Mouse (Mus musculus) urinary bladder, adult 2 months (tissue): ENCODE data around the gene Gm40460. TPM values are rescaled to one million over a fixed set of nuclear protein-coding genes. Genes with fewer than 3 reads are reported as not detected.
A peak's percentile ranks its signal among the peaks of the same experiment; 100 is the strongest.
"Not testable (repeated sequence)": the region's sequence is repeated elsewhere in the genome, so short reads cannot be mapped to it uniquely, and the experiment has no call there.

Experiments
- DNase-seq: peaks from one replicate; pipeline ENCODE4 v3.0.0; 2022; ENCODE audit warnings: low spot score
- polyA plus RNA-seq: library from polyadenylated mRNA; depleted of rRNA; stranded (reverse); fragments of >200 nt; gene quantifications from 2 replicates; pipeline ENCODE4 v1.2.3, GENCODE M21; 2012; rRNA removed

The Gm40460 gene
- polyA plus RNA-seq = not detected in 2 replicates

- DNase-seq = no peak
Measured at GRCm38 (mm10) chr7:142240978-142241377, at the start of gene Gm40460. Gene Gm40460, minus strand, starts transcription at chr7:142241078.

- DNase-seq = not testable (repeated sequence)
Measured at GRCm38 (mm10) chr7:142285910-142286612, 45.2 kb upstream of the Gm40460 start.

- DNase-seq = peak; percentile 21
Measured at GRCm38 (mm10) chr7:142285130-142285835, 44.4 kb upstream of the Gm40460 start.

GRCm38 (mm10) chr7:142284615-142285080 is 43.8 kb upstream of the Gm40460 start:
- DNase-seq = peak; percentile 77

GRCm38 (mm10) chr7:142284023-142284591 is 43.2 kb upstream of the Gm40460 start:
- peak; percentile 46 for DNase-seq

- not testable (repeated sequence) for DNase-seq
Measured at GRCm38 (mm10) chr7:142282847-142283246, 42.0 kb upstream of the Gm40460 start.

- not testable (repeated sequence) for DNase-seq
Measured at GRCm38 (mm10) chr7:142279291-142279690, 38.4 kb upstream of the Gm40460 start.

- DNase-seq = peak; percentile 38
Measured at GRCm38 (mm10) chr7:142278183-142278582, 37.3 kb upstream of the Gm40460 start.

GRCm38 (mm10) chr7:142274263-142274662 is 33.4 kb upstream of the Gm40460 start, which contains the start of gene Gm4559:
Gene Gm4559, minus strand, starts transcription at chr7:142274363.
- not testable (repeated sequence) for DNase-seq

- DNase-seq = not testable (repeated sequence)
Measured at GRCm38 (mm10) chr7:142258254-142258653, 17.4 kb upstream of the Gm40460 start, which contains the start of gene Gm2431. Gene Gm2431, minus strand, starts transcription at chr7:142258354.

GRCm38 (mm10) chr7:142255517-142255916 is 14.6 kb upstream of the Gm40460 start:
- DNase-seq = no peak

- DNase-seq = no peak
Measured at GRCm38 (mm10) chr7:142249824-142250223, 8.9 kb upstream of the Gm40460 start.

- DNase-seq = no peak
Measured at GRCm38 (mm10) chr7:142231540-142231939, 9.3 kb downstream of the Gm40460 start.

GRCm38 (mm10) chr7:142229871-142230270 is 11.0 kb downstream of the Gm40460 start, which contains the start of gene Krtap5-5:
Gene Krtap5-5, minus strand, starts transcription at chr7:142229971.
- not testable (repeated sequence) for DNase-seq

- DNase-seq = no peak
Measured at GRCm38 (mm10) chr7:142224518-142224917, 16.4 kb downstream of the Gm40460 start.

- DNase-seq = not testable (repeated sequence)
Measured at GRCm38 (mm10) chr7:142212136-142212535, 28.7 kb downstream of the Gm40460 start.

- DNase-seq = no peak
Measured at GRCm38 (mm10) chr7:142211559-142211958, 29.3 kb downstream of the Gm40460 start, which contains the start of gene Gm7579. Gene Gm7579, plus strand, starts transcription at chr7:142211859.

- DNase-seq = not testable (repeated sequence)
Measured at GRCm38 (mm10) chr7:142206891-142207290, 34.0 kb downstream of the Gm40460 start.

- no peak for DNase-seq
Measured at GRCm38 (mm10) chr7:142205488-142205887, 35.4 kb downstream of the Gm40460 start.

GRCm38 (mm10) chr7:142201064-142201463 is 39.8 kb downstream of the Gm40460 start, which contains the start of gene Krtap5-3:
Gene Krtap5-3, plus strand, starts transcription at chr7:142201364.
- DNase-seq = no peak

- DNase-seq = no peak
Measured at GRCm38 (mm10) chr7:142198748-142199147, 42.1 kb downstream of the Gm40460 start.
